Mouse (Mus musculus) left cerebral cortex, adult 11 months (tissue): ENCODE data around the gene Slc22a15.

Source experiments
- DNase-seq: peaks from one replicate; pipeline ENCODE4 v3.0.0; 2022; ENCODE audit warnings: low spot score

Gene Slc22a15

DNA sequence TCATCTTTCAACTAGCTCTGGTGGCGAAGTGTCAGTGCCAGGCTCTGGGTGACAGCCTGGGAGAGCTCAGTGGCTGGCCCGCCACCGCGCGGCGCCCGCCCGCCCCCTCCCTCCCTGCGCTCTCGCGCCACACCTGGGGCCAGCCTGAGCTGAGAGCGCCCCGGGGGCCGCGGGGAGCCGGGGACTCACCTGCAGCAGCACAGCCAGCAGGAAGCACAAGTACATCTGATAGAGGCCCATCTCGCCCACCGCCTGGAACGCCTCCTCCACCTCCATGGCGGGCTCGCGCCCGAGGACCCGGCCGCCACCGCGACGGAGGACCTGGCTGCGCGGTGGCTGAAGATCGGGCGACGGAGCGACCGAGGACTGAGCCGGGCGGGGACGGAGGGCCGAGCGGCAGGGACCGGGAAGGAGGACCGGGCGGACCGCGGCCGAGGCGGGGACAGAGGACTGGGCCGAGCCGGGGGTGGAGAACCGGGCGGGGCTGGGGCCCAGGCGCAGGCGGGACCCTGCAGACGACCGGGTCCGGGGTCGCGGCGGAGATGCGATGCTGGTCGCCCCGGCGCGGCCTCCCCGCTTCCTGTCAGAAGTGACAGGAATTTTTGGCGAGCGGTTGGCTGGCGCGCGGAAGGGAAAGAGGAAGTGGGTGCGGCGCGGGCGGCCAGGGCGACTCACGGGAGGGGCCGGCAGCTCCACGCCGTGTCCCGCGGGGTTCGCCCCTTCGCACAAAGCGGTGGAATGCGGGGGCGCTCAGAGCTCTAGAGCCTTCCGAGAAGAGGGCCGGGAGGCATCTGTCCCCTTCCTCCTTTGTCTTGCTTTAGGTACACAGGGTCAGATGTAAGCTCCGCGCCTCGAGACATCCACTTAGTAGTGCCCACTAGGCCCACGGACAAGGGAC, at the start of gene Slc22a15:
Slc22a15 (minus strand) TSS at position 611 of the 898 bp plus-strand sequence.
- DNase-seq: no peak

DNA sequence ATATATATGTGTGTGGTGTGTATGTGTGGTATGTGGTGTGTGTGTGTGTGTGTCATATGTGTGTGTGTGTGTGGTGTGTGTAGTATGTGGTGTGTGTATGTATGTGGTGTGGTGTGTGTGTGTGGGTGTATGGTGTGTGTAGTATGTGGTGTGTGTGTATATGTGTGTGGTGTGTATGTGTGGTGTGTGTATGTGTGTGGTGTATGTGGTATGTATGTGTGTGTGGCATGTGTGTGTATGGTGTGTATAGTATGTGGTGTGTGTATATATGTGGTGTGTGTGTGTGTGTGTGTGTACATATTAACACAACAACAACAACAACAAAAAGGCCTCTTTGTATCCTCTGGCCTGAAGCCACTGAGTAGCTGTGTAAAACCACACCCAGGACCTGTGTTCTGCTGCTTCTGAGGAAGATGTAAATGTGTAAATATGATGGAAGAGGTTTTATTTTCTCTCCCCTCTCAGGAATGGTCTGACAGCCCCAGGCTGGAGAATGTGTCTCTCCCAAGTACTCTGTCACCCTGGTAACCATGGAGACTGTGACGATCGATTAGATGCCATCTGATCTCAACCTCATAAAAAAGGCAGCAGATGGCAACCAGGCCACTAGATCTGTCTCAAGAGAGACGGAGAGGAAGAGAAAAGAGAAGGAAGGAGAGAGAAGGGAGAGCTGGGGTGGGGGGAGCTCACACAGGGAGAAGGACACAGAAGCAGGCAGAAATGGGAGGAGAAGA, 42.7 kb upstream of the Slc22a15 start:
- DNase-seq: no peak

DNA sequence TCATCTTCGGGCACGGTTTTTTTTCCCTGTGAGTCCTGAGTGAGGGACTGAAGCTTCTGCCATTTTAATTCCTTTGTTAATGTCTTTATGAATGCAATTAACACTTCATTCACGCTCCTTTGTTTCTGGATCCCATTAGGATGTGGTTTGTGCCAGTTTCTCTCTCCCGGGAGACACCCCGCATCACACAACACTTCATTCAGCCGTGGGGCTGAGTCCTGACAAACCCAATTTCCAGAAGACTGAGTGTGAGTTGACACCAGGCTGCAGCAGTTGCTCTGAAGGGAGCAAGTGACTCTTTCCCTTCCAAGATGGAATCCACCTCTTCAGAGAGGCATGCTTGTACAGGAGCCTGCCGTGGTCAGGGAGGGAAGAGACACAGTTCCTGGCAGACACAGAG, 40.1 kb upstream of the Slc22a15 start:
- no peak for DNase-seq

DNA sequence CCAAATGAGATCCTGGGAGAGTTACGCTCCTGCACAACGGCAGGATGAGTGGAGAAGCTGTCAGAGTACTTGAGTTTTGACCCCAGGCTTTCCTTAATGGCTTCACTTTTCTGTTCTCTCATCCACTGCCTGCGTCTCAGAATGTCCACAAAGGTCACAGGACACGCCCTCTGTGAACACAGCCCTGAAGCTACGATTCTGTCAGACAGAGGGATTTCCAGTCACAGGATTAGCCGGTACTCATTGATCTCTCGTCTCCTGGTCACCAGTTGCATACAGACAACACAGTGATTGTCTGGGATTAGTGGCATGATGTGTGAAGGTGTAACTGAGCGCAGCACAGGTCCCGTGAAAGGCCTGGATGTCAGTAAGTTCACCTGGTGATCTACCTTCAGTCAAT, 39.2 kb upstream of the Slc22a15 start:
- no peak for DNase-seq

DNA sequence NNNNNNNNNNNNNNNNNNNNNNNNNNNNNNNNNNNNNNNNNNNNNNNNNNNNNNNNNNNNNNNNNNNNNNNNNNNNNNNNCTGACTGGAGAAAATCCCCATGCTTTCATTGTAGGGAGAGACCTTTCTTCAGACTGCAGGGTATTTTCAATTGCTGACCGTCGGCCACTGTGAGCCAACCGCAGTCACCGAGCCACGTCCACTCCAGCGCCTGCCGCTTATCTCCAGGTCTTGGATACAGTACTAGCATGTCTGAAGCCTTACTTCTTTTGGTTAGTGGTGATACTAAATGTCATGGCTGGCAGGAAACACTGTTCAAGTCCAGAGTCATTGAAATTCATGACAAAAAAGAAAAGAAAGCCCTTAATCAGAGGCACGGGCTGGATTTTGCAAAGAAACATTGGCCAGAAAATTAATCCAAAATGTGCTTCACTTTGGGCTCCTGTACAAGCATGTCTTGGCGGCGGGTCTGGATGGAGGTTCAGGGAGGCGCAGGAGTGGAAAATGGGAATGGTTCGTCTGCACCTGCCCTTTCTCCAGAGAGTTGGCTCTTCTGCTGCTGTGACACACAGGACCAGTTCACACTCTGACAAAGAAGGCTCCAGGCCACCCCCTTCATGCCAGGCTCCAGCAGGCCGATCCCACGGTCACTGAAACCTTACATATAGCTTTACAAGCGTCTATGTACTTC, 37.0 kb upstream of the Slc22a15 start:
- no peak for DNase-seq

DNA sequence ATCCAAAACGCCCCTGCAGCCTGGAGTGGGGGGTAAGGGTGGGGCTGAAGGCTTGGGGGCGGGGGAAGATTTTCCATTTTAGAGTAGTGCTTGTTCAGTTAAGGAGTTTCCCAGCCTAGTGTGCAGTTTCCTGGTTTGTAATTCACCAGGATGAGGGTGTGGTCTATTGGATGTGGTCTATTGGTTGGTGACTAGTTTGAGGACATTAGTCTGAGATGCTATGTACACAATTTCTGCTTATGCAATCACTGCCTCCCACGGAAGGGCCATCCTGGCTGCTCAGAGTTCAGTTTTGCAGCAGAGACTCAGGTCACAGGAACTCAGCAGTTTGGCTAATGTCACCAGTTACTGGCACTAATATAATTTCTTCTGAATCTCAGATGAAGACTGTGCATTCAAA, 33.8 kb upstream of the Slc22a15 start:
- DNase-seq: no peak

DNA sequence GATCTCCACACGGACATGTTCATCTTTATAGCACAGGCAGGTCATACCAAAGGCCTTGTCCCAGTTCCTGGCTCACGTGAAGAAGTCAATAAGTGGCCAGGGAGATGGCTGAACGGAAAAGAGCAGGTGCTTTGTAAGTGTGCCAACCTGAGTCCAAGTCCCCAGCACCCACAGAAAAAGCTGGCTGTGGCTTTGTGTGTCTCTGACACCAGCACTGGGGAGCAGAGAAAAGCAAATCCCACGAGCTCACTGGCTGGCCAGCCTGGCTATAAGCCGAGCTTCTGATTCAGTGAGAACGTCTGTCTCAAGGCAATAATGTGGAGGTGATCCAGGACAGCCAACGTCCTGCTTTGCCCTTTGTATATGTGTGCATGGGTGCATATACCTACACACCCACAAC, 29.3 kb upstream of the Slc22a15 start:
- DNase-seq: no peak

DNA sequence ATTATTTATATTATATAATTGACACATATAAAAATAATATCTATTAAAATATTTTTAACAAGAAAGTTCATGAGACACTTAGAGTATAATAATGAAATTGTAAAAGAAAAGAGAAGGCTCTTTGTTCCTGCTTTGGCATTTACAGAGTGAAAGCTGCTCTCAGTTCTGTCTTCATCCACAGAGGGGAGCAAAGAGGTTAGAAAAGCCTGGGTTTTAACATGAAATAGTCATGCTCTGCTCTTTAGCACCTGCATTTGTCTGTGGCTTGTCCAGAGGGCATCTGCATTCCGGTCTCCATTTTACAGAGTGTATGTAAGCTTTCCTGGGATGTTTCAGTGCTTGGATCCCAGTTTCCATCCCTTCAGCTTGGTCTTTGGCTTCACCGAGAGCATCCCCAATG, 28.3 kb upstream of the Slc22a15 start:
- no peak for DNase-seq

DNA sequence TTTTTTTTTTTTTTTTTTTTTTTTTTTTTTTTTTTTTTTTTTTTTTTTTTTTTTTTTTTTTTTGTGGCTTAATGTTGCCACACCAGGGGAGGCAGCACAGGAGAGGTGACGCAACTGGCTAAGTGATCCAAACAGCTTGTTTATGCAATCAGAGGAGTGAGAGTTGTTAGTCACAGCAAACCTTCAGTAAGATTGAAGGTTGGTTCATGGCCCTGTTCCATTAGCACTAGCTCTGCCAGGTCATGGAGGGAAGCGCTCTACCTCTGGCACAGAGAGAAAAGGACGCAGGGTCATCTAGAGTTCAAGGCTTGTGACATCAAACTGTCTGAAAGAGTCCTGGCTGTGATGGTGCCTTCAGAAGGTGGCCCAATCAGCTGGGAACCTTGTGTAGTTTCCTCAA, 24.3 kb upstream of the Slc22a15 start:
- DNase-seq: no peak

DNA sequence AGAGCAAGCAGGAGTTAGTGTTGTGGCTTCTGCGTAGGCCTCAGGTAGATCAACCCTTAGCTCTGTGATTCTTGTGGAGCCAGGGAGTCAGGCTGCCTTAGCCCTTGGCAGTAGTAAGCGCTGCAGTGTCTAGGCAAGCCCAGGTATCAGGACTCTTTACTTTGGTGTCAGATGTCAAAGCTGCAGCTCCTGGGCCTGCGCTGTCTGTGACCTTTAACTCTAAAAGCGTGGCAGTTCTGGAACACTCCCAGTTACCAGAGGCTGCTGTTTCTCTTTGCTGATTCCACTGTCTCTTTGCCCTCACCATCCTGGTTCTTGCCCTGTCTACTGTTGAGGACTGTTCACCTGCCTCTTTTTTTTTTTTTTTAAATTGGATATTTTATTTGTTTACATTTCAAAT, 23.0 kb upstream of the Slc22a15 start:
- no peak for DNase-seq

DNA sequence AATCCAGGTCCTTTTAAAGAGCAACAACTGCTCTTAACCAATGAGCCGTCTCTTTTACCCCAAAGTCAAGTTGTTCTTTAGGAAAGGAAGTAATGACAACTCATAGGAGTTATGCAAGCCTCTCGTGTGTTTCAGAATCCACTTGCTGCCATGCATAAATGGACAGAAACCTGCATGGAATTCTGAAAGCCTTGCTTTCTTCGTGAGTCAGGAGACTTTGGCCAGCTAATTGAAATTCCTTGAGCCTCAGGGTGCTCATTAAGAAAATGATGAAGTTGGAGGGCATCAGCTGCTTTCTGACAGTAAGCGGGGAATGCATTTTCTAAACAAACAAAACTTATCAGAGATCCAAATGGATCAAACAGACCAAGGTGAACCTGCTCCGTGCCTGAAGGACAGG, 21.0 kb upstream of the Slc22a15 start:
- no peak for DNase-seq

DNA sequence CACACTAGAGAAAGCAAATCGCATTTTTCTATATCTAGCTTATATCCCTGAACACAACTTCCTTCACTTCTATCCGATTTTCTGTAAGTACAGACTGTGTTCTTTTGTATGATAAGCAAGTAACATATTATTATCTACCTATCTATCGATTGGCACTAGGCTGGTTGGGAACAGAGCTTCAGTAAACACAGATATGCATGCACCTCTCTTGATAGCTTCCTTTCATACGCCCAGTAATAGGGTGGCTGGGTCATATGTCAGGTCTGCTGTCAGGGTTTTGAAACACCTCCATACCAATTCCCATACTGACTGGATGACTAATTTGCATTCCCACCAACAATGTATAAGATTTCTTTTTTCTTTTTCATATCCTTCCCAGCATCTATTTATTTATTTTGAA, 16.2 kb upstream of the Slc22a15 start:
- DNase-seq: no peak

DNA sequence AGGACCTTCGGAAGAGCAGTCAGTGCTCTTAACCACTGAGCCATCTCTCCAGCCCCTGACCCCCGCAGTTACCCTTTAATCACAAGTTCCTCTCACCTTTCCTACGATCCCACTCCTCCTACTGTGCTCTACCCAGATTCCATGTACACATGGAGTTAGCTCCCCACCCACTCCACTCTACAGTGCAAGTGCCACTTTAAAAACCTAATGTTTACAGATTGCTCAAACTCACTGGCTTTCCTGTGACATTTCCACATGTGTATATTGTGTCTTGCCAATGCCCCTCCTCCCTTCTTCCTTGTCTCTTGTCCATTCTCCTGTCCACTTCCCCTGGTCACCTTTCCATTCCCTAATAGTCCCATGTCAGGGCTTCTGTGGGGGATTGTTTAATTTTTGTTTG, 15.6 kb upstream of the Slc22a15 start:
- no peak for DNase-seq

DNA sequence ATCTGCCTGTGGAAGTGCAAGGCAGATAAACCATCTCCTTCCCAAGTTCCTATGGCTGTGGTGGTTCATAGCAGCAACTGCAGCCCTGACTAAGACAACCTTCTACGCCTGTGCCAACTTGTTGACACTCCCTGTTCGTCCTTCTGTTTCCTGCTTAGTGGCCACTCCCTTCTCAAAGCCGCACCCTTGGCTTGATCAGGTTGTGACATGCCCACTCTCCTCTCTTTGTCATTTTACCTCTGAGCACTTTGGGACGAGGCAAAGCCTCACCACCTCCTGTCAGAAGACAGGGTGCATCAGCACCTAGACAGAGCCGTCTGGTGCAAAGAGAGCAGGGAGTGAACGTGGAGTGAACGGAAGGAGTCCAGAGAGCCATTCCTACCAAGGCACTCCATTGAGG, 14.9 kb upstream of the Slc22a15 start:
- DNase-seq: no peak

DNA sequence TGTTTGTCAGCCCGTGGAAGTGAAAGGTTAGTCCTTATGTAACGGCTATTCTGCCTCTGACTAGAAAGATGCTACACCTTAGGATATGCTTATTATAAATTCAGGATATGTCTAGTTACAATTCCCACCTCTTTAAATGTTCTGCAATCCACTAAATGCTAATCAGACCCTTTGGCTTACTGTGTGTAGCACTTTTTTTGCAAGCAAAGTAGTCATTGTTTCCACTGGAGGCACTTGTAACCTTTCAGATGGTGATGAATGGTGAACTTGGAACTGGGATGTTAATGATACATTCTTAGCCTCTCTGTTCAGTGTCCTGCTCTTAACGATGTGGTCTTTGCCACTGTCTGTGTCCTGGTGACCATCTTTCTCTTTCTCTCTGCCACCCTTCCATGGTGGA, 12.1 kb upstream of the Slc22a15 start:
- no peak for DNase-seq

DNA sequence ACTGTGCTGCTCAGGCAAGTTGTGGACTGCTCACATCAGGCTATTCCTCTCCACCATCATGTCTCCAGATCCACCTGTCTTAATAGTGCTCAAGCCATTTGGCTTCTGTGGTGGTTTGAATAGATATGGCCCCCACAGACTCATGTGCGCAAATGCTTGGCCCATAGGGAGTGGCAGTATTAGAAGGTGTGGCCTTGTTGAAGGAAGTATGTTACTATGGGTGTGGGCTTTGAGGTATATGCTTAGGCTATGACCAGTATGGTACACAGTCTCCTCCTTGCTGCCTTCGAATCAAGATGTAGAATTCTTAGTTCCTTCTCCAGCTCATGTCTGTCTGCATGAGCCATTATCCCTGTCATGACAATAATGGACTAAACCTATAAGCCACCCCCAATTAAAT, 9.6 kb upstream of the Slc22a15 start:
- no peak for DNase-seq

DNA sequence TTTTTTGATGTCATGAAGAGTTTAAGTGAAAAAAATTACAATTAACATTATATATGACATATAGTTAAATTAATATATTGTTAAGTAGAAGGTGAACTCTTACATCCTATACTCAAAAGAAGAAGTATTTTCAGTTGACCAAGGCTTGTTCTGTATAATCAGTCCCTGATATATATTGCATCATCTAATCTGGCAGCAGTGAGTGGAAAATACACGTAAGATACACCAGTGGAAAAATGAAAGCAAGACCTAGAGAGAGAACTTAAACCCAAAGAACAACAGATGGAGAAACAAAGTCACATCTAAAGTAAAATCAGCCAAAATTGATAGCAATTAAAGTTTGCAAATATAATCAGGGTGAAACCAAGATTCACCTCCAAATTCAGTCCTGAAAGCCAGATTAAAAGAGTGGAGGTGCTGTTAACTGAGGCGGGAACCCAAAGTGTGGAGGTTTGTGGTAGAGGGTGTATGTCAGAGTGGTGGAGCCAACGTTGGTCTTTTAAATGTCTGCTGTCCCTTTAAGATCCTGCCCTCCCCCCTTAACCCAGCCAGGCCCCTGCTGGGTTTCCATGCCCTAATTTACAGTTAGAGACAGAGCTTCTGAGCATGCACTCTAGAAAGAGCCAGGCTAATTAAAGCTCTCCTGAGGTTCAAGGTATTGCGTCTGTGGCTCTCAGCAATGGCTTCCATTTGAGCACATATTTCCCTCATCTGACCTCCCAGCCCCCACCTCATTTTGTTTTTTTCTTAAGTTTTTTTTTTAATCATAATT, 5.0 kb upstream of the Slc22a15 start:
- no peak for DNase-seq

DNA sequence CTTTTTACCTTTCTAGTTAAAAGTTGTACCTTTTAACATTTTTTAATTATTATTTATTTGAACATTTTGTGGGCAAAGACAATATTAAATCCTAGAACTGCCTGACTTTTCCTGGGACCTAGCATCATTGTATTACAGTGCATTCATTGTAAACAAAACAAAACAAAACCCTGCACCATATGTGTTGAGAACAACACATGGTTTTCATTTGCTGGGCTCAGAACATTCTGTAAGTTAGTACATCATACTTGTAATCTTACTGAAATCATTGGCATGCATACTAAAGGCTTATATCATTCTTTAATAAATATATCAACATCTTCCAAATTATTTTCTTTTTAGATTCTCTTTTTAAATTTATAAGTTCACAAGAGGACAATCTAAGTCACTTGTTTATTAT, 2.4 kb upstream of the Slc22a15 start:
- no peak for DNase-seq

DNA sequence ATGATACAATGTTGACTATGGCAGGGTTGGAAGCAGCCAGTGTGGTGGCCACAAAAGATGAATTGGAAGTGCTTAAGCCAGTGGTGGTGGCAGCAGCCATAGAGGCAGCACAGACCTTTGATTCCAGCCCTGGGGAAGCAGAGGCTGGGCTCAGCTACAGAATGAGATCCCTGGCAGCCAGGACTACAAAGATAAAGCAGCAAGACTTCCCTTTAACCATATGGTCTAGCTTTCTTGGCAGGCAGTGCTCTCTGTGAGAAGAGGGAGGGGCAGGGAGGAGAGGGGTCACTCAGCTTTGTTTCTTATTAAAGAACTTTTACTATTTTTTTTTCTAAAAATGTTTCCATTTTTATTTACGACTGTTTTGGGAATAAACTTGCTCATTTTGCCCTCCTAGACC, 1.4 kb upstream of the Slc22a15 start:
- no peak for DNase-seq

DNA sequence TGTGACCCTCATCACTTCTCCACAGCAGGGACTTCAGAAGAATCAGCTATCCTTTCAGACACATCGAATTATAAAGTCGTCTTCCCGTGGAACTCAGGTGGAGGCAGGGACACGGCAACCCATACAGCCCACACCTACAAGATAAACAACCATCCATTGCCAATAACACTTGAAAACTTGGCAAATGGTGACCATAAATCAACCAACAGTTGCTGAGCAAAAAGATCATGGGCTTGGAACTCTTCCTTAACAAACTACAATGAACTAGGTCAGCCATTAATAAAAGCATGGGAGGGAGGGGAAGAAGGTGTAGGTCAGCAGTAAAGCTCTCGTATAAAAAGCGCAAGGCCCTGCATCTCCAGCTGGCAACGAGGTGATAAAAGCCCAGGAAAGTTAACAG, 1.9 kb downstream of the Slc22a15 start:
- no peak for DNase-seq

DNA sequence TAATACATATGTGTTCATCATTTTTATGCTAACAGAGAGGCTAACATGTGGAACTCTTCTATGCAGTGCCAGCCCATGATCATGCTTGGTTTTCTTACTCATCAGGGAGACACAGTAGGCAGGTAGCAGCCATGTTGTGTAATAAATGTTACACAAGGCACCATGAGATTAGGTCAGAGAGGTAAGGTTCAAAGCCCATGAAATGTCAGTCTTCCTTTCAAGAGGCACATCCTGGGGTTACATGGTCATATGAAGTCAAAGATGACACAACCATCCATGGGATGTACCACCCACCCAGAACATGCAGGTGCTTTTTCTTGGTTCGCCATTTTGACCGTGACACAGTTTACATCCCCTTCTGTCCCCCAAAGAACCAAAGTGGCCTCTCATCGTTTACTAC, 5.7 kb downstream of the Slc22a15 start:
- DNase-seq: no peak

DNA sequence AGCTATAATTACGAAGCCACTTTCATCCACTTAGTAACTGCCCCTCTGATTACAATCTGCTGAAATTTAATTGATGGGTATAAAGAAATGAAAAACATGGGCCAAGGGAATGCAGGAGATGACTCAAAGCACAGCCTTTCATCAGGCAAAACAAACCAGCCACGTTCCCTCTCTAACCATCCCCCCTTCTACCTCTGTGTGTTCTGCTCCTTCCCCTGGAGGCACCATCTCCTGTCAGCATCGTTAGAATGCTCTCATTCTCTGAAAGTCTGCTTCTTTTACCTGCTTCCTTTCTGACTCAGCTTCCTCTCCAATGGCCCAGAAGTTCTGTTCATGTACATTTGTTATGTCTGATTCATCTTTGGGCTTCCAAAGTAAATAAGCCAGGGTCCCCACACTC, 6.6 kb downstream of the Slc22a15 start:
- DNase-seq: no peak
